Mouse (Mus musculus): ENCODE results near the gene Smdt1.

DNA sequence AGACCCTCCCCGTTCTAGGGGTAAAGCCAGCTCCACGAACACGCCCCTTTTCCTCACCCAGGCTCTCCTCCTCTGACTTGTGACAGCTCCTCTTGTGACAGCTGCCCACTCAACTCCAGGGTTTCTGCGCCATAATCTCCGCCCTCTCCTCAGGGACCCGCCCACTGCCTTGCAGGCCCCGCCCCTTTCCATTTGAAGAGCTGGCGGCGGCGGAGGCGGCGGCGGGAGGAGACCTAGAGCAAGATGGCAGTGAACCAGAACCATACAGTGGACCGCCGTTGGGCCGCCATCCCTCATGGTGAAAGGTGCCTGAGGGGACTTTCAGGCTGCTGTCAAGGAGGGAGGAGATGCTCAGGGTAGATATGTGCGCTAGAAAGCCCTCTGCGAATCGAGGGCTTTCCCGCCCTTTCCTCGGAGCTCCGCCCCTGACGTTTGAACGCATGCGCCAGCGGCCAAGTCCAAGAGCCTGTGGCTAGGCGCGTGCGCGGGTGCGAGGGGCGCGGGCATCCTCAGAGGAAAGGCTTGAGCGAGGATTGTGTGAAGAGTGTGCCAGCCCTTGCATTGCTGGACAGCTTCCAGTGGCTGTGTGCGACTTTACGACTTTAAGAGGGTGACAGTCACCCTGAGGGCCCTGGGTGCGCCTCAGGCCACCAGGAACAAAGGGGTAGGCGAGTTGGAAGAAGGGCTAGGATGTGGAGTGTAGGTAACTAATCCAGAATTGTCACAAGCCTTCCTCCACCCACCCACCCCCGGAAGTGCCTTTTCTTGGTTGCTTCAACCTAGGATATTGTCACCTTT is 39.8 kb upstream of the Smdt1 start, which contains the start of gene Wbp2nl:
- TF ChIP-seq CTCF (IDR thresholded peaks at IDR 0.05; ENCODE audit: low read depth, low read length), result no peak
- no peak for TF ChIP-seq POLR2A (IDR thresholded peaks at IDR 0.05; ENCODE audit: borderline replicate concordance, low read depth, low read length)

Data from bone marrow macrophage, adult 2 months (primary cell).